Mouse (Mus musculus) layer of hippocampus, adult 8-10 months (tissue): ENCODE measurements at regions not wholly inside any gene's neighbourhood (a gene's known extent, or its start where the extent isn't known, plus 50 kb on each side); places are given as distances from the start of the nearest gene placed in this dataset.
"Not testable (repeated sequence)": the region's sequence is repeated elsewhere in the genome, so short reads cannot be mapped to it uniquely, and the experiment has no call there.

ENCODE experiments used
- DNase-seq, 2 experiments: peaks; one replicate each; pipeline ENCODE4 v3.0.0; 2022; ENCODE audit warnings: low spot score in 2 of 2

DNA sequence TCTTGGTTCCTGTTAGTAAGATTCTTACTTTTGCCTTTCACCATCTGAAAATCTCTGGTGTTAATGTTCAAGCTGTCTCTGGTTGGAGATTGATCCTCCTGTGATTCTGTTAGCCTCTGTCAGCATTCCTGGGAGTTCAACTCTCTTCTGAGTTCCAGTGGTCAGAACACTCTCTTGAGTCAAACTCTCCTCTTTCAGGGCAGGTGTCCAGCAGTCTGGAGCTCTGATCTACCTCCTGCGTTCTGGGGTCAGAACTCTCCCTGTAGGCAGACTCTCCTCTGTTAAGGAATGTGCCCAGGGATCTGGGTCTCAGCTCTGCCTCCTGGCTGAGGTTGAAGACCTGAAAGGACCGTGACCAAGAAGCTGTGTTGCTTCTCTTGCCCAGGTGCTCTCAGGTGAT, 581.3 kb downstream of the H2al1n start:
- not testable (repeated sequence) for DNase-seq

DNA sequence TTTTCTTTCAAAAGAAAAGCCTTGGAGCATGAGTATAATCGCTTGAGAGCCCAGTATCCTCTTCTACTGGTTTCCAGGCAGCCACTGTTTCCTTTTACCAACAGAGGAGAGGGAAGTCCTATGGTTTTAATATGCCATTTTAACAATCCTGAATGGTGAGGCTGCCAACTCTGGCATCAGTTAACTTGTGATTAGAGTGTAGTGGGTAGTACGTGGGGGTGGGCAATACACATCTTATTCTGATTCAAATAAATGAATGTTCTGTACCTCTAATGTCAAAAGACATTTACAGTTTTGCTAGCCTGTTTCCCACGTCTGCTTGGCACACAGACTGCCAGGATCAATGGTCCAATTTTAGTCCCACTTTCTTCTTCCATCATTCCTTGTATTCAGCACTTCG, 624.9 kb downstream of the H2al1n start:
- peak in 1 of 2 experiments; percentile 4 for DNase-seq

DNA sequence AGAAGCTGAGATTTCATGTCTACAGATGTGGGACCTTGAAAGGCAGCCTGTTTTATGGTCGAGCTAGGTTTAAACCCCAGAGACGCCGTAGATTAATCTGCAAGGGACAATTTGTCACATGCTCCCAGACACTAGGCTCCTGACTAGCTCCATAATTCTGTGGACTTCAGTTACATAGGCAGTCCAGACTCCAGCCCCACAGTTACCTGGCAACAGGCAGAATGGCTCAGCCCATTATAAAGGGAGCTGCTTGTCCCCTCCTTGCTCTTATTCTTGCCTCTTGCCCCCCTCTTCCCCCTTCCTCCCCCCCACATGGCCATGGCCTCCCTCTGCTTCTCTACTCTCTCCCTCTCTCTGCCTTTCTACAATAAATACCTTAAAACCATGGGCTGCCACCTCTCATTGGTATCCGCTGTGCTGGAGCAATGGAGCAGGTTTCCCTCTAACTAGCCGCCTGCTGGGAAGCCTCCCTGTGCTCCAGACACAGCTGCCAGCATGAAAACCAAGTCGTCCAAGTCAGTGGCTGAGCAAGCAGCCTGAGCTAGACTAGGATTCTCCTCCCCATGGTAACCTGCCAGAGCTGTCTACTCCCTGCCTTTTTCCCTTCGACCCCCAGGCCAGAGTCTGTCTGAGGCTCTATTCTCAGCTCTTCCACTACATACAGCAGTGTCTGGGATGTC, 628.9 kb downstream of the H2al1n start:
- no peak for DNase-seq

DNA sequence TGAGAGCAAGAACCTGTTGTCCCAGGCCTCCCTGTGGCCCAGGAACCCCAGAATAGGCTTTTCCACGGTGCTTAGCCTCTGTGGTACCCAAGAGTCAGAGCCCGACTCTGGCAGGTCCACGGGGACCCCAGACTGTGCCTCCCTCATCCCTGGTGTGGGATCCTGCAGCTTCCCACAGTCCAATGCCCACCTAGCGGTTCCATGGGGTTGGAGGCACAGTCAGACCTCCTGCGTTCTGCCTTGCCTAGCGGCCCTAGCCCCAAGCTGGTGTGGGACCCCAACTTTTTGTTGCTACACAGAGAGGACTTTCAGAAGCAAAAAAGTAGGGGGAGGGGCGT, 629.4 kb downstream of the H2al1n start:
- DNase-seq = no peak

DNA sequence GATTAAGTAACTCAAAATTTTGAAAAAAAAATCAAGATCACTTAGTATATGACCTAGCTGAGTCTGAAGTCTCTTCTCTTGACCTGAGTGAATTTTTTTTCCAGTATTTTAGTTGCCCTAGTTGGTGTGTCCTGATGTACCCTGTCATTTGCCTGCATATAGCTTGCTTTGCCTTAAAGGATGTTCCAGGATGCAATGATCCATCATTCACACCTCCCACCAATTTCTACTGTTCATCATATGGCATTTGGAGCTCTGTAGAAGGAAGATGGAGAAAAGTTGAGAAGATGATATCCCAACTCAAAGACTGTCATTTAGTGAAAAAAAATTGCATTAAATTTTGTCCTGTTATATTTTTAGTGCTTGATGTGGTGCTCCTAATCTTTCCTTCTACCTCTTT, 634.4 kb downstream of the H2al1n start:
- no peak for DNase-seq

DNA sequence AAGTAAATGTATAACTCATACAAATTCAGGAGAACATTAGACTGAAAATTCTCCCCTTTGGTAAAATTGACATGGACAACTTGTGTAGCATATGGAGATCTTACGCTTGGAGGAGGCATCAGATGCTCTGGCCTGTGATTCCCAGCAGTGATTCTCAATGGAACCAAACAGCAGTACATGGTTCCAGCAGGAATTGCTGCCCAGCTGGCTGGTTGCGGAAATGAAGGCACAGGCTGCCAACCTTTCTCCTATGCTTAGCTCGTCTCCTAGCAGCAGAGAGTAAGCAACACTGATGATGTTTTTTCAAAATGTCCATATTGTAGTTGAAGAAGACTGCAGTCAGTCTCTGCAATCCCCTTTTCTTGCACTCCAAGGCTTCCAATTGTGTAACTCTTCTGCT, 673.7 kb downstream of the H2al1n start:
- peak; percentile 46 to 53 for DNase-seq
